Mouse (Mus musculus) limb, embryonic 15.5 days (tissue): ENCODE data around the gene Olfr448. TPM values are rescaled to one million over a fixed set of nuclear protein-coding genes. Genes with fewer than 3 reads are reported as not detected.

Experiments
- ATAC-seq: fragments of 200-750 bp; cut with Nextera tagmentation; 2 replicates; pipeline ENCODE4 v1.8.0; 2017; ENCODE audit warnings: low read depth, moderate TSS enrichment; ENCODE audit not compliant: insufficient number of reproducible peaks, low FRiP score, low TSS enrichment
- H3K27ac ChIP-seq: fragments of 300-500 bp; sonication (generic); 2 replicates; pipeline ENCODE4 v1.5.1; 2015; ENCODE audit warnings: moderate library complexity, mild to moderate bottlenecking, inconsistent platforms
- H3K27me3 ChIP-seq: fragments of 300-500 bp; sonication (generic); 2 replicates; pipeline ENCODE4 v1.6.1; 2015; ENCODE audit warnings: inconsistent platforms
- H3K36me3 ChIP-seq: fragments of 300-500 bp; sonication (generic); 2 replicates; pipeline ENCODE4 v1.6.1; 2015; ENCODE audit warnings: inconsistent platforms
- H3K4me1 ChIP-seq: fragments of 300-500 bp; sonication (generic); 2 replicates; pipeline ENCODE4 v1.6.1; 2015; ENCODE audit warnings: inconsistent platforms
- H3K4me2 ChIP-seq: fragments of 300-500 bp; sonication (generic); 2 replicates; pipeline ENCODE4 v1.6.1; 2015; ENCODE audit warnings: mild to moderate bottlenecking, inconsistent platforms
- H3K4me3 ChIP-seq: fragments of 300-500 bp; sonication (generic); 2 replicates; pipeline ENCODE4 v1.5.1; 2015; ENCODE audit warnings: mild to moderate bottlenecking, inconsistent platforms
- H3K9ac ChIP-seq: fragments of 300-500 bp; sonication (generic); 2 replicates; pipeline ENCODE4 v1.6.1; 2015; ENCODE audit warnings: inconsistent platforms
- H3K9me3 ChIP-seq: fragments of 300-500 bp; sonication (generic); 2 replicates; pipeline ENCODE4 v1.6.1; 2016; ENCODE audit warnings: inconsistent platforms
- WGBS: fragments of 180-500 bp; shearing (Covaris S2); methylation state at CpG from one replicate; pipeline ENCODE4 v1.1.7; 2015; 5-methylcytosine and 5-hydroxymethylcytosine counted together
- polyA plus RNA-seq: library from polyadenylated mRNA; unstranded; fragments of >200 nt; fragmentation: Nextera tagmentation; extraction: Ambion mirVana; gene quantifications from 2 replicates; pipeline ENCODE4 v1.2.1, GENCODE M21; 2015

Gene Olfr448
- not detected in 2 replicates for polyA plus RNA-seq

DNA sequence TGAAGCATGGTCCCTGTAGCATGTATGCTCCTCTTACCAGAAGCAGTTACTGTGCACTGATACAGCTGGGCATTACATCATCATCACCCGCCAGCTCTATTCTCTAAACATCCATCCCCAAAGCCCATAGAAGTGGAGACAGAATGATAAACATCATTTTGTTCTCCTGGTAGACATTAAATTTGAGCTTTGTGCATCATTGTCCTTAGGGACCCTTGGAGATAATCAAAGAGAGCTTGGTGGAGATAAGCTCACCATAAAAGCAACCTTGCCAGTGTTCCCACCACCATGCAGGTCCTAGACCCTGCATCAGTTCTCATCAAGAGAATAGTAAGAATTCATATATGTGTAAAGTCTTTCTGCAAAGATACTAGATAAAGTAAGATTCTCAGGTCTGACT, at the start of gene Olfr448:
Gene Olfr448 (plus strand): TSS at position 301 of the 400 bp plus-strand sequence.
- no peaks in the 10 kb centered on the region for H3K4me1 ChIP-seq
- H3K4me2 ChIP-seq = no peak within 1 kb of the TSS
- no peak within 1 kb of the TSS for H3K4me3 ChIP-seq
- no peaks in the 10 kb centered on the region for H3K36me3 ChIP-seq
- no peak for ATAC-seq
- 89% methylated on average over 1 of the region's 1 CpGs for WGBS
- no peaks in the 10 kb centered on the region for H3K27me3 ChIP-seq
- H3K27ac ChIP-seq = no peak within 1 kb of the TSS
- H3K9ac ChIP-seq = no peak within 1 kb of the TSS
- H3K9me3 ChIP-seq = no peaks in the 10 kb centered on the region

DNA sequence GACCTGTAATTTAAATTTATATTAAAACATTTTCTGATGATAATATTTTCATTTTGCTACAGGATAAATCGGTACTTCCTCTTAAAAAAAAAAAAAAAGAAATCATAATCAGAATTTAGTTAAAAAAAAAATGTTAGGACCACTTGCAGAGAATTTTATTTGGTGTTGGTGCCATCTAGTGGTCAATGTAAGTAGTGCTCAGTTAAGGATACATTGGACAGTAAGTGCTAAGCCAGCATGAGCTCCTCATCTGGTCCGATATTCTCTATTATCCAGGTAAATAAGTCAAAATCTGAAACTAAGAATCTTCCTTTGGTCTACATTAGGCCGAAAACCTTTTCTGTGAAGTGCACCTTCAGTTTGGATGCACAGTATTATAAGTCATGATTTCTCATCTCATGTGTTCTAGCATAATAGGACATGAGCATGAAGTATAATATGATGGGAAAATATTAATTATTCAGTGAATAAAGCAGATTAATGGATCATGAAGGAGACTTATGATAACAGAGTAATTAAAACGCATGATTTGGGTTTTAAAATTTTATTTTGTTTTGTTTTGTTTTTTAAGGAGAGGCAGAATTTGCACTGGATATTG, 29.9 kb upstream of the Olfr448 start:
- WGBS = 7% methylated on average over 4 of the region's 4 CpGs
- ATAC-seq = no peak

DNA sequence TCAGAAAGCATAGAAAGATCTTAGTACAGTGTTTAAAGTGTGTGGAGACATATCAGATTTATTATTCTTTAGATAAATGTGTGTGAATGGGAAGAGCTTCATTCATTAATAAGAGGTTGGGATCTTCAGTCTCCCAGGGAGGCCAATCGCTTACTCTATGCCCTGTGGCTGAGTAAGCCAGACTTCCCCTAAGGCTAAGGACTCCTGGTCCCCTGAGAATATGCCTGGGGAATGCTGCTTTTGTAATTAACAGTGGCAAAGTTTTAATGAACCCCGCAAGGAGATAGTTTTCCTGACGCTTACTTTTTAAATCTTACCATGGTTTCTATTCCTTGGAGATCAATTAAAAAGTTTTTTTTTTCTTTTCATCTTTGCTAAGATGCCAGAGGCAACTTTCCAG, 20.5 kb upstream of the Olfr448 start:
- Histone ChIP-seq H3K4me3 (no peak overlapping the region), H3K36me3 (no peaks in the 10 kb centered on the region), H3K4me1 (no peaks in the 10 kb centered on the region), H3K4me2 (no peak overlapping the region), H3K9ac (no peak overlapping the region), H3K9me3 (no peaks in the 10 kb centered on the region), H3K27ac (no peak overlapping the region), H3K27me3 (no peaks in the 10 kb centered on the region)
- no peak for ATAC-seq
- WGBS = 58% methylated on average over 3 of the region's 3 CpGs

More for the DNA sequence above, 29.9 kb upstream of the Olfr448 start:
- Histone ChIP-seq H3K4me3 (no peak overlapping the region), H3K9ac (no peak overlapping the region), H3K27ac (no peak overlapping the region), H3K27me3 (no peaks in the 10 kb centered on the region), H3K9me3 (no peaks in the 10 kb centered on the region), H3K4me2 (no peak overlapping the region), H3K4me1 (no peaks in the 10 kb centered on the region), H3K36me3 (no peaks in the 10 kb centered on the region)

DNA sequence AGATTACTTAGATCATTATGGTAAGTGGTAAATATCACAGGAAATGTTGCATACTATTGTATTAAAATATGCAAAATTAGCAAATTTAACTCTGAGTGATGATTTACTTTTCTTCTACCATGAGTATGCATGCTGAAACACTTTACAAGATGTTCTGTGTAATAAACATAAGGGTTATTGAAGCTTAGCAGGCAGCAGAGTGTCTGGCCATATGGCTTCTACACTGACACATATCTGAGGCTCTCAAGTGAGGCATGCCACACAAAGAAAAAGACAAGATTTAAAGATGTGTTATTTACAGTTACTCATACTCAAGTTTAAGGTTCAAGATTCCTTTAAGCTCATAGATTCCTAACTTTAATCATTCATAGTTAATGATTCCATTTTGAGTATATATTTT, 13.9 kb upstream of the Olfr448 start:
- Histone ChIP-seq H3K27ac (no peak overlapping the region), H3K9me3 (no peaks in the 10 kb centered on the region), H3K27me3 (no peaks in the 10 kb centered on the region), H3K4me2 (no peak overlapping the region), H3K4me1 (no peaks in the 10 kb centered on the region), H3K9ac (no peak overlapping the region), H3K4me3 (no peak overlapping the region), H3K36me3 (no peaks in the 10 kb centered on the region)
- ATAC-seq = no peak

DNA sequence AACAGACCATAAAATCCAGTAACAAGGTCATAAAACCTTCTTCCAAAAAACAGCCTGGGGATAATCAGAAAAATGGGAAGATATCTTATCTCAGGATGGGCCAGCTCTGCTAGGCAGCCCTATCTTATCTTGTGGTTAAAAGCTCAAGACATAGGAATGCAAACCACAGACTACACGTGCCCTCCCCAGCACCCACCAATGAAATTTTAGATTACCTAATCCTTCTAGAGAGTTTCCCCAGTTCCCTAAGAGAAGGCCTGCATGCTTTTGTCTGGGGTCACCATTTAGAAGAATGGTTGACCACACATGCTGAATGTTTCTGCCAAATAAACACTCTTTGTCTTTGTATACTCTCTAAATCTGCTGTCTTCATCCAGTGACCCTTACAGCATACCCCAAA, 10.1 kb downstream of the Olfr448 start:
- ATAC-seq = no peak
- no peaks in the 10 kb centered on the region for H3K4me1 ChIP-seq
- no peak overlapping the region for H3K9ac ChIP-seq
- no peaks in the 10 kb centered on the region for H3K27me3 ChIP-seq
- no peaks in the 10 kb centered on the region for H3K36me3 ChIP-seq
- H3K27ac ChIP-seq = no peak overlapping the region
- no peak overlapping the region for H3K4me2 ChIP-seq
- no peaks in the 10 kb centered on the region for H3K9me3 ChIP-seq
- WGBS = 32% methylated on average over 1 of the region's 1 CpGs
- no peak overlapping the region for H3K4me3 ChIP-seq

DNA sequence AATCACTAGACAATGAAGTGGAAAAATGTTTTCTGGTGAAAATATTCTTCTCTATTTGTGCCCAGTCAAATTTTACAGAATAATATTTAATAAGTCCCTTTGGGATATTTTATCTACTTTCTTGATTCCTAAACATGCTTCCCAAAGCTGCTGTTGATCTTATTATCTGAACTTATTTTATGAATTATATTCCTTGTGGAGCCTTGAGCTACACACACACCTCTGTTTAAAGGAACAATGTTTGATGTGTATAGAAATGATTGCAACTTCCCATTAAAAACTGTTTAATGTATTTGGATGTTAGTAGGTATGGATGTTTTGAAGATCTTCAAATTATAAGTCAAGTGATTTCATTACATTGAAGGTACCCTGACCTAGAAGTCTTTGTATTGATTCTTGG, 18.3 kb downstream of the Olfr448 start, which contains the start of gene Olfr447:
Gene Olfr447 (plus strand): TSS at position 301 of the 400 bp plus-strand sequence.
- H3K4me1 ChIP-seq = no peaks in the 10 kb centered on the region
- H3K27ac ChIP-seq = no peak within 1 kb of the TSS
- H3K9me3 ChIP-seq = no peaks in the 10 kb centered on the region
- no peaks in the 10 kb centered on the region for H3K27me3 ChIP-seq
- no peak within 1 kb of the TSS for H3K4me2 ChIP-seq
- no peak within 1 kb of the TSS for H3K9ac ChIP-seq
- ATAC-seq = no peak
- no peak within 1 kb of the TSS for H3K4me3 ChIP-seq
- no peaks in the 10 kb centered on the region for H3K36me3 ChIP-seq

DNA sequence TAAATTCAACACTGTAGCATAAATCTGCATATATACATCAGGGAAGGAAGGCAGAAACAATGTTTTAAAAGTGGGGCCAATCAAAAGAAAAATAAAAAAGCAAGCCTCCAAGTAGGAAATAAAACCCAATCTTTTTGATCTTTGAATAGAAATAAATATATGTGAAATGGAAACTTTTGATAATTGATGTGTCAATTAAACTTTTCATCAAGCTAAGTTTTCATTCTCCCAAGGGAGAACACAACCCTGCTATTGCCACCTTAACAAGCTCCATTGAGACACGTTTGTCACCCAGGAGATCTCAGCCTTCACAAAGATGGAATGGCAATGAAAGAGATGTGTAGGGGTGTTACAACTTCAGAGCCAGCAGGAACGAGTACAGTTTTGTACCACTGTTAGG, 30.8 kb downstream of the Olfr448 start, which contains the start of gene Olfr446:
Gene Olfr446 (plus strand): TSS at position 301 of the 400 bp plus-strand sequence.
- WGBS = 61% methylated on average over 2 of the region's 2 CpGs
- Histone ChIP-seq H3K4me2 (no peak within 1 kb of the TSS), H3K27ac (no peak within 1 kb of the TSS), H3K4me1 (no peaks in the 10 kb centered on the region), H3K27me3 (no peaks in the 10 kb centered on the region), H3K9me3 (no peaks in the 10 kb centered on the region), H3K36me3 (no peaks in the 10 kb centered on the region), H3K9ac (no peak within 1 kb of the TSS), H3K4me3 (no peak within 1 kb of the TSS)
- ATAC-seq = no peak

Other genes with a start within 250 kb of the Olfr448 start
- gene Tcaf2, start 245.2 kb upstream of the Olfr448 start, polyA plus RNA-seq = 5.0 and 5.2 TPM in 2 replicates
- gene Tcaf1, start 180.4 kb upstream of the Olfr448 start, polyA plus RNA-seq = 63.7 and 64.5 TPM in 2 replicates
- gene Olfr453, start 151.1 kb upstream of the Olfr448 start, polyA plus RNA-seq = not detected in 2 replicates
- gene Olfr38, start 134.0 kb upstream of the Olfr448 start, polyA plus RNA-seq = not detected in 2 replicates
- not detected in 2 replicates for gene Olfr452, start 105.3 kb upstream of the Olfr448 start, polyA plus RNA-seq
- not detected in 2 replicates for gene Olfr450, start 78.5 kb upstream of the Olfr448 start, polyA plus RNA-seq
- gene Olfr449, start 56.1 kb upstream of the Olfr448 start, polyA plus RNA-seq = not detected in 2 replicates
- not detected in 2 replicates for gene Olfr447, start 18.4 kb downstream of the Olfr448 start, polyA plus RNA-seq
- not detected in 2 replicates for gene Olfr446, start 30.9 kb downstream of the Olfr448 start, polyA plus RNA-seq
- not detected in 2 replicates for gene Olfr444, start 58.6 kb downstream of the Olfr448 start, polyA plus RNA-seq
- not detected in 2 replicates for gene Olfr441, start 215.9 kb downstream of the Olfr448 start, polyA plus RNA-seq